Mouse (Mus musculus): ENCODE data around the gene Rcan1. TPM values are rescaled to one million over a fixed set of nuclear protein-coding genes. Genes with fewer than 3 reads are reported as not detected.

The Rcan1 gene
- polyA plus RNA-seq, 1 experiment from 2014 or later = 34.6 TPM

- H3K27ac ChIP-seq (replicated peaks; ENCODE audit: low read depth, low read length) = no peak overlapping the region
- H3K9me3 ChIP-seq (ENCODE audit: control insufficient read depth, low read length) = no peaks in the 10 kb centered on the region
- H3K27me3 ChIP-seq (replicated peaks; ENCODE audit: control insufficient read depth, insufficient read depth, low read length) = no peaks in the 10 kb centered on the region
- WGBS = 50% methylated on average over 14 of the region's 14 CpGs
- H3K4me3 ChIP-seq (ENCODE audit: low read depth, low read length) = peak overlapping the region; percentile 90
- no peak overlapping the region for H3K9ac ChIP-seq (ENCODE audit: low read depth, low read length)
- DNase-seq (ENCODE audit: low spot score) = no peak
- H3K4me2 ChIP-seq (ENCODE audit: low read depth, low read length) = peak overlapping the region; percentile 85
- ATAC-seq (ENCODE audit: low read depth) = no peak
- peaks cover 12% of the 10 kb centered on the region for H3K4me1 ChIP-seq (ENCODE audit: control insufficient read depth, insufficient read depth, low read length)
- no peaks in the 10 kb centered on the region for H3K36me3 ChIP-seq (ENCODE audit: control insufficient read depth, insufficient read depth, low read length)
These were observed 6.2 kb downstream of the Rcan1 start for GRCm38 (mm10) chr16:92464390-92464972.

GRCm38 (mm10) chr16:92461412-92461811, 9.3 kb downstream of the Rcan1 start:
- DNase-seq (ENCODE audit: low spot score) (no peak), ATAC-seq (ENCODE audit: low read depth) (no peak)
- H3K27me3 ChIP-seq (replicated peaks; ENCODE audit: control insufficient read depth, insufficient read depth, low read length) = no peaks in the 10 kb centered on the region
- H3K4me3 ChIP-seq (ENCODE audit: low read depth, low read length) = no peak overlapping the region
- no peak overlapping the region for H3K9ac ChIP-seq (ENCODE audit: low read depth, low read length)
- H3K27ac ChIP-seq (replicated peaks; ENCODE audit: low read depth, low read length) = no peak overlapping the region
- 72% methylated on average over 6 of the region's 6 CpGs for WGBS
- H3K4me1 ChIP-seq (ENCODE audit: control insufficient read depth, insufficient read depth, low read length) = peaks cover 12% of the 10 kb centered on the region
- no peaks in the 10 kb centered on the region for H3K9me3 ChIP-seq (ENCODE audit: control insufficient read depth, low read length)
- H3K36me3 ChIP-seq (ENCODE audit: control insufficient read depth, insufficient read depth, low read length) = no peaks in the 10 kb centered on the region
- H3K4me2 ChIP-seq (ENCODE audit: low read depth, low read length) = no peak overlapping the region

DNA sequence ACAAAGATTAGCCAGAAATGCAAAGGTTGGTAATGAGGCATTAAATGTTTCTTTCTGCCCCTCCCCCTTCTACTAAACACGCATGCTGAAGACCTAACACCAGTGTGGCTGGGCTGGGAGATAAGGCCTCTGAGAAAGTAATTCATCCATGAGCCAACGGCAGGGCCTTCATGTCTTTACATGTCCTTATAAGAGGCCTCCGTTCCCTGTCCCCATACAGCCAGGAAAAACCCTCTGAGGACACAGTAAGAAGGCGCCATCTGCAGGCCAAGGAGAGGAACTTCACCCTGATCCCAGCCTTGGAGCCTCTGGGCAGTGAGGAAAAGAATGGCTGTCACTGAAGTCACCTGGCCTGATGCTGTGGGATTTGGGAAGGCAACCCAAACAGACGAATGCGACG, 13.1 kb downstream of the Rcan1 start:
- Histone ChIP-seq H3K9ac (ENCODE audit: low read depth, low read length) (no peak overlapping the region), H3K4me2 (ENCODE audit: low read depth, low read length) (no peak overlapping the region), H3K4me1 (ENCODE audit: control insufficient read depth, insufficient read depth, low read length) (no peaks in the 10 kb centered on the region), H3K27me3 (replicated peaks; ENCODE audit: control insufficient read depth, insufficient read depth, low read length) (no peaks in the 10 kb centered on the region), H3K36me3 (ENCODE audit: control insufficient read depth, insufficient read depth, low read length) (no peaks in the 10 kb centered on the region), H3K27ac (replicated peaks; ENCODE audit: low read depth, low read length) (no peak overlapping the region), H3K4me3 (ENCODE audit: low read depth, low read length) (no peak overlapping the region), H3K9me3 (ENCODE audit: control insufficient read depth, low read length) (no peaks in the 10 kb centered on the region)
- DNase-seq (ENCODE audit: low spot score) (peak; percentile 89), ATAC-seq (ENCODE audit: low read depth) (peak; percentile 75)
- WGBS = 29% methylated on average over 7 of the region's 7 CpGs

- Histone ChIP-seq H3K36me3 (ENCODE audit: control insufficient read depth, insufficient read depth, low read length) (no peaks in the 10 kb centered on the region; the same call in 1 of the 2 replicates), H3K9ac (ENCODE audit: low read depth, low read length) (no peak overlapping the region), H3K4me1 (ENCODE audit: control insufficient read depth, insufficient read depth, low read length) (no peaks in the 10 kb centered on the region), H3K4me3 (ENCODE audit: low read depth, low read length) (no peak overlapping the region), H3K4me2 (ENCODE audit: low read depth, low read length) (no peak overlapping the region), H3K27me3 (replicated peaks; ENCODE audit: control insufficient read depth, insufficient read depth, low read length) (no peaks in the 10 kb centered on the region), H3K27ac (replicated peaks; ENCODE audit: low read depth, low read length) (no peak overlapping the region), H3K9me3 (ENCODE audit: control insufficient read depth, low read length) (no peaks in the 10 kb centered on the region)
- WGBS = 85% methylated on average over 5 of the region's 5 CpGs
- no peak for DNase-seq (ENCODE audit: low spot score)
- no peak for ATAC-seq (ENCODE audit: low read depth)
These were observed 14.7 kb downstream of the Rcan1 start for GRCm38 (mm10) chr16:92455969-92456368.

GRCm38 (mm10) chr16:92455488-92455887, 15.2 kb downstream of the Rcan1 start:
- no peaks in the 10 kb centered on the region; the same call in 1 of the 2 replicates for H3K36me3 ChIP-seq (ENCODE audit: control insufficient read depth, insufficient read depth, low read length)
- no peak overlapping the region for H3K4me3 ChIP-seq (ENCODE audit: low read depth, low read length)
- ATAC-seq (ENCODE audit: low read depth) (no peak), DNase-seq (ENCODE audit: low spot score) (no peak)
- H3K27me3 ChIP-seq (replicated peaks; ENCODE audit: control insufficient read depth, insufficient read depth, low read length) = no peaks in the 10 kb centered on the region
- H3K9me3 ChIP-seq (ENCODE audit: control insufficient read depth, low read length) = no peaks in the 10 kb centered on the region
- no peak overlapping the region for H3K27ac ChIP-seq (replicated peaks; ENCODE audit: low read depth, low read length)
- 69% methylated on average over 8 of the region's 8 CpGs for WGBS
- no peak overlapping the region for H3K4me2 ChIP-seq (ENCODE audit: low read depth, low read length)
- no peak overlapping the region for H3K9ac ChIP-seq (ENCODE audit: low read depth, low read length)
- H3K4me1 ChIP-seq (ENCODE audit: control insufficient read depth, insufficient read depth, low read length) = no peaks in the 10 kb centered on the region

- H3K9me3 ChIP-seq (ENCODE audit: control insufficient read depth, low read length) = no peaks in the 10 kb centered on the region
- no peaks in the 10 kb centered on the region for H3K4me1 ChIP-seq (ENCODE audit: control insufficient read depth, insufficient read depth, low read length)
- no peak overlapping the region for H3K27ac ChIP-seq (replicated peaks; ENCODE audit: low read depth, low read length)
- no peak overlapping the region for H3K4me2 ChIP-seq (ENCODE audit: low read depth, low read length)
- H3K27me3 ChIP-seq (replicated peaks; ENCODE audit: control insufficient read depth, insufficient read depth, low read length) = no peaks in the 10 kb centered on the region
- no peak overlapping the region for H3K4me3 ChIP-seq (ENCODE audit: low read depth, low read length)
- WGBS = 88% methylated on average over 18 of the region's 18 CpGs
- no peaks in the 10 kb centered on the region; the same call in 1 of the 2 replicates for H3K36me3 ChIP-seq (ENCODE audit: control insufficient read depth, insufficient read depth, low read length)
- H3K9ac ChIP-seq (ENCODE audit: low read depth, low read length) = no peak overlapping the region
- DNase-seq (ENCODE audit: low spot score) (peak; percentile 60), ATAC-seq (ENCODE audit: low read depth) (no peak)
These were observed 16.2 kb downstream of the Rcan1 start for GRCm38 (mm10) chr16:92454495-92454894.

- DNase-seq (ENCODE audit: low spot score) (no peak), ATAC-seq (ENCODE audit: low read depth) (no peak)
- H3K9me3 ChIP-seq (ENCODE audit: control insufficient read depth, low read length) = no peaks in the 10 kb centered on the region
- 90% methylated on average over 7 of the region's 7 CpGs for WGBS
- H3K36me3 ChIP-seq (ENCODE audit: control insufficient read depth, insufficient read depth, low read length) = no peaks in the 10 kb centered on the region; the same call in 1 of the 2 replicates
- H3K4me1 ChIP-seq (ENCODE audit: control insufficient read depth, insufficient read depth, low read length) = no peaks in the 10 kb centered on the region
- no peak overlapping the region for H3K4me3 ChIP-seq (ENCODE audit: low read depth, low read length)
- no peak overlapping the region for H3K27ac ChIP-seq (replicated peaks; ENCODE audit: low read depth, low read length)
- no peaks in the 10 kb centered on the region for H3K27me3 ChIP-seq (replicated peaks; ENCODE audit: control insufficient read depth, insufficient read depth, low read length)
- no peak overlapping the region for H3K9ac ChIP-seq (ENCODE audit: low read depth, low read length)
- no peak overlapping the region for H3K4me2 ChIP-seq (ENCODE audit: low read depth, low read length)
These were observed 16.7 kb downstream of the Rcan1 start for GRCm38 (mm10) chr16:92454002-92454401.

- Histone ChIP-seq H3K4me2 (ENCODE audit: low read depth, low read length) (no peak overlapping the region), H3K4me3 (ENCODE audit: low read depth, low read length) (no peak overlapping the region), H3K9me3 (ENCODE audit: control insufficient read depth, low read length) (no peaks in the 10 kb centered on the region), H3K27me3 (replicated peaks; ENCODE audit: control insufficient read depth, insufficient read depth, low read length) (no peaks in the 10 kb centered on the region), H3K27ac (replicated peaks; ENCODE audit: low read depth, low read length) (no peak overlapping the region), H3K36me3 (ENCODE audit: control insufficient read depth, insufficient read depth, low read length) (no peaks in the 10 kb centered on the region; the same call in 1 of the 2 replicates), H3K9ac (ENCODE audit: low read depth, low read length) (no peak overlapping the region), H3K4me1 (ENCODE audit: control insufficient read depth, insufficient read depth, low read length) (no peaks in the 10 kb centered on the region)
- peak; percentile 34; the same call in 1 of the 2 replicates for ATAC-seq (ENCODE audit: low read depth)
- 67% methylated on average over 8 of the region's 8 CpGs for WGBS
- no peak for DNase-seq (ENCODE audit: low spot score)
These were observed 18.1 kb downstream of the Rcan1 start for GRCm38 (mm10) chr16:92452609-92453008.

DNA sequence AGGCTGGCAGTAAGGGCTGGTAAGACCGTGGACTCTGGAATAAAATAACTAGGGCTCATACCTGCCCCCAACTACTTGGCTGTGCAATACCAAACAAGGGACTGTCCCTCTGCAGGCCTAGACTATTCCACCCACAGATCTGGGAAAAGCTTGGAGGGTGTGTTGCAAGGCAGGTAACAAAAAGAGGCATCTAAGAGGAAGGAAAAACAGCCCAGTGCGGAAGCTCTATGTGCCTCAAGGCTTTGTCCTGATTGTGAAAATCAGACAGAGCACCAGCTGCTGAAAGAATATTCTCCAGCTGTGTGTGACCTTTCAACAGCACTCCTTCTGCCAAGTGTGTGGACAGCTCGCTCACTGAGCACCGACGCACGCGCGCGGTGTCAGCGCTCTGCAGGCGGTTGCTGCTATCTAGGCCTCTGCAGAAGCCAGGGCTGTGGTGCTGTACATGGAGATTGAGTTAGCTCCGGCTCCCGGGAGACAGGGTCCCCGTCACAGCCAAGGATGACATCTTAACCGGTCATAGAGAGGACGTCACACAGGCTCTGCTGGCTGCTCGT, 19.1 kb downstream of the Rcan1 start:
- Histone ChIP-seq H3K9ac (ENCODE audit: low read depth, low read length) (no peak overlapping the region), H3K36me3 (ENCODE audit: control insufficient read depth, insufficient read depth, low read length) (no peaks in the 10 kb centered on the region; the same call in 1 of the 2 replicates), H3K4me2 (ENCODE audit: low read depth, low read length) (no peak overlapping the region), H3K27ac (replicated peaks; ENCODE audit: low read depth, low read length) (no peak overlapping the region), H3K4me3 (ENCODE audit: low read depth, low read length) (no peak overlapping the region), H3K9me3 (ENCODE audit: control insufficient read depth, low read length) (no peaks in the 10 kb centered on the region), H3K27me3 (replicated peaks; ENCODE audit: control insufficient read depth, insufficient read depth, low read length) (no peaks in the 10 kb centered on the region), H3K4me1 (ENCODE audit: control insufficient read depth, insufficient read depth, low read length) (no peaks in the 10 kb centered on the region)
- DNase-seq (ENCODE audit: low spot score) (no peak), ATAC-seq (ENCODE audit: low read depth) (no peak)
- 76% methylated on average over 17 of the region's 17 CpGs for WGBS
